Mouse (Mus musculus): ENCODE data around the gene 1700067K01Rik. TPM values are rescaled to one million over a fixed set of nuclear protein-coding genes. Genes with fewer than 3 reads are reported as not detected.
"Not testable (repeated sequence)": the region's sequence is repeated elsewhere in the genome, so short reads cannot be mapped to it uniquely, and the experiment has no call there.

Gene 1700067K01Rik
- polyA plus RNA-seq, 1 experiment from 2014 or later = 0.41 TPM

DNA sequence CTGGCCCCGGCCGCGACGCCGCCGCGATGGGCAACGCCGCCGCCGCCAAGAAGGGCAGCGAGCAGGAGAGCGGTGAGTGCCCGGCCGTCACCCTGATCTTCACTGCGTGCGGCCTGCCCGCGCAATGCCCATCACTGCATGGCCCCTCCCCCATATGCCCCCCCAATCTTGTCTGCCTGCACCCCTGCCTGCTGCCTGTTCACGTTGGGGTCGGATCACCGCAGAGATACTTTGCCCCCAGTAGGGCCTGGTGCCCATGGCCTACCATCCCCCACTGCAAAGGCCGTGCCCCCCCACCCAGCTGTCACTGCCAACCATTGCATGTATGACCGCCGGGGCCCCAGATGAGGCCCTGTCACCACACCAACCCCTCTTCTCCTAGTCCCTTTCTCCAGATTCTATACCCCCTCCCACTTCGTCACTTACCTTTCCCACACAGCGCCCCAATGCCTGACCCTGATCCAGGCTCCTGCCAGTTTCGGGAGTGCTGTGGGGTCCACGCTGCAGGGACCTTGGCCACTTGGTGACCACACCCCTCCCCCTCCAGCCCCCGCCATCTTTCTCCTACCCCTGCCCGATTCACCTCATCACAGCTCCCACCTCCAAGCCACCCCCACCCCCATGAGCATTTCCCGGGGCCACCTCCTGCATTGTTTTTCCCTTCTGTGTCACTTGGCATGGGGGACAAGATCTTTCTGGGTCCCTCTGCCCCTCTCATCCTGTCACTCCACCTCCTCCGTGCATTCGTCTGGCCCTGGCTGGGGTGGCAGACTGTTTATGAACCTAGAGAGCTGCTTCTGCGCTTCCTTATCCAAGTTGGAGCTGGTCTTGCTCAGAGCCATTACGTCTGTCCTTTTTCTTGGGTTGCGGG is 27.9 kb upstream of the 1700067K01Rik start:
- Histone ChIP-seq H3K36me3 (peaks cover 37% of the 10 kb centered on the region), H3K4me1 (peaks cover 62% of the 10 kb centered on the region), H3K9ac (peak overlapping the region; percentile 89), H3K27ac (peak overlapping the region; percentile 79), H3K27me3 (replicated peaks) (no peaks in the 10 kb centered on the region), H3K4me2 (peak overlapping the region; percentile 99), H3K4me3 (peak overlapping the region; percentile 90), H3K9me3 (replicated peaks) (no peaks in the 10 kb centered on the region)
- no peak; the same call in 1 of the 2 replicates for ATAC-seq
- WGBS (ENCODE audit: insufficient replicate concordance) = 9% methylated on average over 25 of the region's 37 CpGs

DNA sequence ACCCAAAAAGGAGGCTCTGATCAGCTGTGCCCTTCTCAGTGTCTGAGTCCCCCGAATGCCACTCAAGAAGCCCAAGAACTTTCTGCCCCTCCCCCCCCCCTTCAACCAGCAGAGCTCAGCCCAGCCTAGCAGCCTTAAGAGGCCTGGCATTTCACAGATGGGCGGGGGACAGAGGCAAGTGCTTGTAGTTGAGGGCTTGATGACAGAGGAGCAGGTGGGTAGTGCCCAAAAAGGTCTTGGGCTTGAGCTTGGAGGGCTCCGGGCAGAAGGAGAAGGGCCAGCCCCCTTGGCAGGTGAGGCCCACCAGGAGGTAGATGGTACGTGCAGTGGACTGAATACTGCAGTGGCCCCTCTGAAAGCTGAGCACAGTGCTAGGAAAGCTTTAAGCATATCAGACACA is 26.8 kb upstream of the 1700067K01Rik start:
- H3K4me2 ChIP-seq = peak overlapping the region; percentile 99
- no peaks in the 10 kb centered on the region for H3K27me3 ChIP-seq (replicated peaks)
- H3K27ac ChIP-seq = no peak overlapping the region
- H3K9me3 ChIP-seq (replicated peaks) = no peaks in the 10 kb centered on the region
- H3K9ac ChIP-seq = no peak overlapping the region; the same call in 1 of the 2 replicates
- no peak overlapping the region for H3K4me3 ChIP-seq
- H3K36me3 ChIP-seq = peaks cover 29% of the 10 kb centered on the region
- H3K4me1 ChIP-seq = peaks cover 64% of the 10 kb centered on the region
- 81% methylated on average over 4 of the region's 4 CpGs for WGBS (ENCODE audit: insufficient replicate concordance)
- no peak for ATAC-seq

DNA sequence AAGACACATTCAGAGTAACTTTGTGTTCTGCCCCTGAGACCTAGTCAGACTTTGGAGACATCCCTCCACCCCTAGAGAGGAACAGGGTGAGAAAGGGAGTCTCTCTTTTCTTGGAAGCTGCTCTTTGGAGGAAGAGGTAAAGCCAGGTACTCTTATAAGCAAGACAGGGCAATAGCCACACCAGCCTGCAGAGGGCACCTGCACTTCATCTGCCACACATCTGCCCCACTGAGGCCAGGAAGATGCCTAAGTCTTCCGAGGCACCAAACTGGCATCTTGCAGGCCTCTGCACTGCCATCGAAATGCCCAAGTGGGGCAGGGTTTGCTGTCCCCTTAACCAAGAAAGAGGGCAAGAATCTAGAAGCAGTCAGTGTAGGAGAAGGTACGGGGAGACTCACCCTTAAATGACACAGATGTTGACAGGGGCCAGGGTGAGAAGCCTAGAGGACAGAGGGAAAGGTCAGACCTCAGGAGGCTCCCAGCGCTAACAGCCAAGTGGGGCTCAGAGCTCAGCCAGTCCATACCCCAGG is 25.1 kb upstream of the 1700067K01Rik start:
- Histone ChIP-seq H3K4me3 (no peak overlapping the region), H3K27ac (no peak overlapping the region), H3K9me3 (replicated peaks) (no peaks in the 10 kb centered on the region), H3K9ac (no peak overlapping the region), H3K36me3 (peaks cover 24% of the 10 kb centered on the region), H3K27me3 (replicated peaks) (no peaks in the 10 kb centered on the region), H3K4me2 (no peak overlapping the region), H3K4me1 (peaks cover 56% of the 10 kb centered on the region)
- 73% methylated on average over 4 of the region's 4 CpGs for WGBS (ENCODE audit: insufficient replicate concordance)
- no peak for ATAC-seq

DNA sequence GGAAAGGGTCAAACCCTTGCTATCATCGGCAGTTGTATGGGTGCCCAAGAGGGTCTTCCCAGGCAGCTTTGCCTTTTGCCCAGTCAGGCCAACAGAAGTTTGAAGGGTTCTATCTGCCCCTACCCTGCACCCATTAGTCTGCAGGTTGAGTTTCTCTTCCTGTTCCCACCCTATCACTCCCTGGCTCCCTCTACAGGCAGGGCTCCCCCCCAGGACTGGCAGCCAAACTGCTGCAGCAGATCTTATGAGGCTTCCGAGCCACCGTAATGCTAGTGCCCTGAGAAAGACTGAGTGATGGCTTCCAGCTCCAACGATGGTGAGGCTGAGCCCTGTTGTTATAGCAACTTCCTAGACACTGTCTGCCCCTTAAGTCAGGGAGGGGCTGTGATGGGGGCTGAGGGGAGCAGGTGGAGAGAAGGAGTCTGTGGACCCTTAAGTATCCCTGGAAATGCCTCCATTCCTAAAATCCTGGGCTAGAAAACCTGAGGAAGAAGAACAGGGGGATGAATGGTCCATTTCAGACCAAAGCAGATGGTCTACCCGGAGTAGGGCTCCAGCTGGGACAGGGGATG is 24.4 kb upstream of the 1700067K01Rik start:
- Histone ChIP-seq H3K4me2 (no peak overlapping the region), H3K4me3 (no peak overlapping the region), H3K4me1 (peaks cover 50% of the 10 kb centered on the region), H3K9me3 (replicated peaks) (no peaks in the 10 kb centered on the region), H3K27me3 (replicated peaks) (no peaks in the 10 kb centered on the region), H3K9ac (no peak overlapping the region), H3K27ac (no peak overlapping the region), H3K36me3 (peaks cover 26% of the 10 kb centered on the region)
- no peak for ATAC-seq
- 84% methylated on average over 5 of the region's 5 CpGs for WGBS (ENCODE audit: insufficient replicate concordance)

DNA sequence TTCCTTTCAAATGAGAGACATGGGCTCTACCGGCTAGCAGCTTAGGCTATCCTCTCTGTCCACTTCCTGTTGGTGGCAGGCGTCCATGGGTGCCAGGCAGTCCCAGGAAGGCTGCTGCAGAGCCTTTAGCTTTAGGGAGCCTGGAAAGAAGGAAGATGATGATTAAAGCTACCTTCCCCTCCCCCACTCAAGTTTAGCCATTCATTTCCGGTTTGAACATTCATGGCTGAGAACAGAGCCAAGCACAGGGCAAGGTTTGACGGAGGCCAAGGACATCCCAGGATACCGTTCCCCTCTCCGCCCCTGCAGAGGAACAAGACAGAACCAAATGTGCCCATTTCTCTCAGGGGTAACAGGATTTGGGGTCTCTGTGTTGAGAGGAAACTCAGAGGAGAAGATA is 23.7 kb upstream of the 1700067K01Rik start:
- WGBS (ENCODE audit: insufficient replicate concordance) = 38% methylated on average over 6 of the region's 6 CpGs
- ATAC-seq = no peak
- Histone ChIP-seq H3K4me2 (no peak overlapping the region), H3K27ac (0 out of 2 replicates have a peak overlapping the region, but pooled peaks have one; percentile 28), H3K9me3 (replicated peaks) (no peaks in the 10 kb centered on the region), H3K27me3 (replicated peaks) (no peaks in the 10 kb centered on the region), H3K36me3 (peaks cover 34% of the 10 kb centered on the region), H3K4me3 (no peak overlapping the region), H3K4me1 (peaks cover 53% of the 10 kb centered on the region), H3K9ac (no peak overlapping the region)

DNA sequence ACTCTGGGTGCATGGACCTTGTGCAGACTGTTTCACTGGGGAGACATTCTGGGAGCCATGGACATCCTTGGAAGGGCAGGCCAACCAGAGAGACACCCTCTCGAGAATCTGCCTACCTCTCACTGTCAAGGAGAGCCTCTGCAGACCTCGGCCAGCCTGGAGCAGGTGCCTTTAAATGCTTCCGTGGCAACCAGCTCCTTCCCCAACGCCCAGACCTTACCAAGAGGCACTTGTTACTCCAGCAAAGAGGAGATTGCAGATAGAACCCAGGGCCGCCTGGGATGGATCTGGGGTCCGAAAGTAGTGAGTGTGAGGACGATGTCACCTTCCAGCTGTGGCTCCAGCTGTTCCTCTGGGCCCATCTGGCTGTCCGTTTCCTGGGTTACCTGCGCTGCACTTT is 23.1 kb upstream of the 1700067K01Rik start:
- Histone ChIP-seq H3K4me3 (no peak overlapping the region), H3K4me2 (no peak overlapping the region), H3K36me3 (peaks cover 40% of the 10 kb centered on the region), H3K27me3 (replicated peaks) (no peaks in the 10 kb centered on the region), H3K9me3 (replicated peaks) (0 out of 2 replicates have a peak, but pooled peaks cover 3% of the 10 kb centered on the region), H3K27ac (0 out of 2 replicates have a peak overlapping the region, but pooled peaks have one; percentile 28), H3K9ac (no peak overlapping the region), H3K4me1 (peaks cover 57% of the 10 kb centered on the region)
- no peak for ATAC-seq
- WGBS (ENCODE audit: insufficient replicate concordance) = 75% methylated on average over 9 of the region's 9 CpGs

DNA sequence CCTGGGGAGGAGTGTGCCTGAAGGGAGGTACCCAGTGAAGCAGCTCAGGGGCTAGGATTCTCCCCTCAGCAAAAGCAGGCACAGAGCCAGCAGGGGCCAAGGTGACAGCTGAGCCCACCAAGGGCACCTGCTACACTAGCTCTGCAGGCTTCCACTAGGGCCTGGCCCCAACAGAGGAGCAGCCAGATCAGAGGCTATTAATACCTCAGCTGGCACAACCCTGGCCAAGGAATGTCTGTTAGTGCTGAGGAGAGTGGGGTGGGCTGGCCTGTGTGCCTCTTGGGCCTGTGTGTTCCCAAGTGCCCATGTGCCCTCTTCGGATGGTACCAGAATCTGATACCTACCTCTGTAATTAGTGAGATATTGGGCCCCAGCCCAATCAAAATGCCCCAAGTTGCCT is 21.1 kb upstream of the 1700067K01Rik start:
- peaks cover 59% of the 10 kb centered on the region for H3K36me3 ChIP-seq
- no peak overlapping the region for H3K9ac ChIP-seq
- no peak for ATAC-seq
- H3K27ac ChIP-seq = no peak overlapping the region
- no peak overlapping the region for H3K4me3 ChIP-seq
- WGBS (ENCODE audit: insufficient replicate concordance) = 82% methylated on average over 1 of the region's 1 CpGs
- H3K9me3 ChIP-seq (replicated peaks) = 0 out of 2 replicates have a peak, but pooled peaks cover 3% of the 10 kb centered on the region
- peaks cover 39% of the 10 kb centered on the region for H3K4me1 ChIP-seq
- no peaks in the 10 kb centered on the region for H3K27me3 ChIP-seq (replicated peaks)
- no peak overlapping the region for H3K4me2 ChIP-seq

DNA sequence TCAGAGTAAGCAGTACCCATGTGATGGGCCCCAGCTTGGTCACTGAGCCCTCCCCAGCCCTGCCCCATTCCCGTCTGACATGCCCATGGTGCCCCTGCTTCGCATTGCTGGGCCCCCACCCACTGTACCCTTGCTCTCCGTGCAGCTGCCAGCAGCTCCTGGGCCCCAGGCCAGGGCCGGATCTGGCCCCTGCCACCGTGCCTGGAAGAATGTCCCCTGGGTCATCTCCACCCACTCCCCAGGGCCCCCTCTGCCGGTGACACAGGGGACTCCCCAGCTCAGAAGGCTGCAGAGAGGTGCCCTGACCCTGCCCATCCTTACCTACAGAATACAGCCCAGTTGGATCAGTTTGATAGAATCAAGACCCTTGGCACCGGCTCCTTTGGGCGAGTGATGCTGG is 20.5 kb upstream of the 1700067K01Rik start:
- peaks cover 63% of the 10 kb centered on the region for H3K36me3 ChIP-seq
- no peak overlapping the region for H3K4me3 ChIP-seq
- H3K27me3 ChIP-seq (replicated peaks) = no peaks in the 10 kb centered on the region
- WGBS (ENCODE audit: insufficient replicate concordance) = 81% methylated on average over 8 of the region's 8 CpGs
- peaks cover 38% of the 10 kb centered on the region for H3K4me1 ChIP-seq
- no peak overlapping the region for H3K9ac ChIP-seq
- ATAC-seq = no peak
- H3K9me3 ChIP-seq (replicated peaks) = 0 out of 2 replicates have a peak, but pooled peaks cover 3% of the 10 kb centered on the region
- no peak overlapping the region for H3K4me2 ChIP-seq
- no peak overlapping the region for H3K27ac ChIP-seq

DNA sequence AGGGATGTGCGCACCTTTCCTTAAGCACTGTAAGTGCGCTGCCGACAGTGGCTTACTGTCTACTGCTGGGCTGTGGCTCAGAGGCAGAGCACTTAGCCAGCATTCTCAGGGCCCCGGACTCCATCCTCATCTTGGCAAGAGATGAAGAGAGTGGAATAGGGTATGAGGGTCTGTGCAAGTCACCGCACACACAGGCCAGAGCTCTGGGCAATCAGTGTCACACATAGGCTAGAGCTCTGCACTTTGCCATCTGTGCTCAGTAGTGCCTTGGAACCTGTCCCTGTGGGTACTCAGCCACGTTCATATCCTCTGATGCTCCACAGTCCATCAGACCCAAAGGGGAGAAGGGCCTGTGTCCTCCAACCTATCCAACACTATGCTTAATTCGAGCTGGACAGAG is 19.8 kb upstream of the 1700067K01Rik start:
- H3K27me3 ChIP-seq (replicated peaks) = no peaks in the 10 kb centered on the region
- no peak overlapping the region for H3K4me2 ChIP-seq
- peaks cover 70% of the 10 kb centered on the region for H3K36me3 ChIP-seq
- peaks cover 32% of the 10 kb centered on the region for H3K4me1 ChIP-seq
- H3K27ac ChIP-seq = no peak overlapping the region
- H3K4me3 ChIP-seq = no peak overlapping the region
- H3K9ac ChIP-seq = no peak overlapping the region
- 0 out of 2 replicates have a peak, but pooled peaks cover 3% of the 10 kb centered on the region for H3K9me3 ChIP-seq (replicated peaks)
- WGBS (ENCODE audit: insufficient replicate concordance) = 90% methylated on average over 7 of the region's 7 CpGs
- no peak for ATAC-seq

DNA sequence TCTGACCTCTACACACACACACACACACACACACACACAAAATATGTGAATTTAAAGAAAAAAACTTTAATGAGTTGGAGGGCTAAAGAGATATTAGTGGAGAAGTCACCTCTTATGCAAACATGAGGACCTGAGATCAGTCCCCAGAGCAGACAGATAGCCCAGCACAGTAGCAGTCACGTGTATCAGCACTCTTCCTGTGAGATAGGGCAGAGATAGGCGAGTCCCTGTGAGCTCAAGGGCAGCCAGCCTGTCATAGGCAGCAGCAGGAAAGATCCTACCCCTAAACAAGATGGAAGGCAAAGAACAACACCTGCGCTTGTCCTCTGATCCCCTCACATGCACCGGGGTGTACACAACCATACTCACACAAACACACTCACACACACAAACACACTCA is 18.9 kb upstream of the 1700067K01Rik start:
- peaks cover 24% of the 10 kb centered on the region for H3K4me1 ChIP-seq
- H3K27ac ChIP-seq = no peak overlapping the region
- no peak overlapping the region for H3K9ac ChIP-seq
- 0 out of 2 replicates have a peak, but pooled peaks cover 3% of the 10 kb centered on the region for H3K9me3 ChIP-seq (replicated peaks)
- no peak overlapping the region for H3K4me2 ChIP-seq
- 57% methylated on average over 4 of the region's 4 CpGs for WGBS (ENCODE audit: insufficient replicate concordance)
- no peaks in the 10 kb centered on the region for H3K27me3 ChIP-seq (replicated peaks)
- H3K36me3 ChIP-seq = peaks cover 79% of the 10 kb centered on the region
- ATAC-seq = peak; percentile 75
- H3K4me3 ChIP-seq = no peak overlapping the region

DNA sequence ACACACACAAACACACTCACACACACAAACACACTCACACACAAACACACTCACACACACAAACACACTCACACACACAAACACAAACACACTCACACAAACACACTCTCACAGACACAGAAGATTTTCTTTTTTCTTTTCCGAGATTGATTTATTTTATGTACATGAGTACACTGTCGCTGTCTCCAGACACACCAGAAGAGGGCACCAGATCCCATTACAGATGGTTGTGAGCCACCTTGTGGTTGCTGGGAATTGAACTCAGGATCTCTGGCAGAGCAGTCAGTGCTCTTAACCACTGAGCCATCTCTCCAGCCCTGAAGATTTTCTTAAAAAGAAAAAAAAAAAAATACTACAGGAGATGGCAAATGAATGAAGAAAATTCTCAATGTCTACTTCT is 18.1 kb upstream of the 1700067K01Rik start:
- ATAC-seq; H3K27ac ChIP-seq; H3K27me3 ChIP-seq (replicated peaks); H3K4me3 ChIP-seq; H3K9me3 ChIP-seq (replicated peaks); H3K4me2 ChIP-seq; H3K9ac ChIP-seq: not testable (repeated sequence)
- WGBS (ENCODE audit: insufficient replicate concordance) = 96% methylated on average over 2 of the region's 2 CpGs
- Histone ChIP-seq H3K4me1 (peaks cover 16% of the 10 kb centered on the region), H3K36me3 (peaks cover 83% of the 10 kb centered on the region)

DNA sequence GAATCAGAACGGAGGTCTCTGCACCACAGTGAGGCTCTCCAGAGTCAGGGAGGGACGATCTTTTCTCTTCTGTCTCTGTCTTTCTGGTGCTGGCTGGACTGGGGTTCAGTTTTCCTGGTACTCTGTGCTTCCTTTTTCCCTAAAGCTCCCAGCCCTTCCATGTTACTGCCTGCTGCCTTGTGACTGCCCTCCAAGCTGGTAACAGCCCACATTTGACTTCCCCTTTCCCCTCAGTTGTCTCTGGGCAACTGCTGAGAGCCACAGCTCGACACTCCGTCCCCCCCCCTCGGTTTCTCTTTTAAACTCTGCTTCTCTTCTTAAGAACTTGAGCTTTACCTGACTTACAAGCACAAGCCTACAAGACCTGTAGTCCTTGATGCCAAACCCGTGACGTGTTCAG is 12.1 kb upstream of the 1700067K01Rik start:
- no peak for ATAC-seq
- WGBS (ENCODE audit: insufficient replicate concordance) = 55% methylated on average over 7 of the region's 7 CpGs
- Histone ChIP-seq H3K27me3 (replicated peaks) (no peaks in the 10 kb centered on the region), H3K27ac (no peak overlapping the region), H3K9me3 (replicated peaks) (no peaks in the 10 kb centered on the region), H3K4me2 (no peak overlapping the region), H3K36me3 (peaks cover 80% of the 10 kb centered on the region), H3K4me3 (no peak overlapping the region), H3K9ac (no peak overlapping the region), H3K4me1 (peaks cover 31% of the 10 kb centered on the region)

All from liver, embryonic 12.5 days (tissue).